Mouse (Mus musculus): ENCODE results near the gene Itprid1. TPM values are rescaled to one million over a fixed set of nuclear protein-coding genes. Genes with fewer than 3 reads are reported as not detected.
A peak's percentile ranks its signal among the peaks of the same experiment; 100 is the strongest.

Gene Itprid1
- polyA plus RNA-seq, 2 experiments: 0.07 to 0.19 TPM

DNA sequence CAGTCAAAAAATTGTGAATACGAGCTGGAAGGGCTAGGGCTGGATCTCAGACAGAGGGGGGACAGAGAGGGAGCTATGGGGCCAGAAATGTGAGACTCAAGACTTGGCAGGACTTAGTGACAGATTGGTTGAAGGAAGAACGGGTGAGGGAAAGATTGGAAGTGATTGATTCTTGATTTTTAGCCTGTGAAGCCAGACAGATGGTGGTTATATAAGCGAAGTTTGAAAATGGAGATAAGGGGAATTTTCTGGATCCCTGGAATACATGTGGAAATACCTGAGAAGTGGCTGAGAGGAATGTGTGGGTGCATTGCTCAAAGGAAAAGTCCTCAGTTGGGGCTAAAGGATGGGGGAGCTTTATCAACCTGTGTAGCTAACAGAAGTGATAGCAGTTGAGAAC is 28.0 kb upstream of the Itprid1 start:
- H3K27me3 ChIP-seq (ENCODE audit: control insufficient read depth, insufficient read depth, low read length): no peaks in the 10 kb centered on the region
- DNase-seq (ENCODE audit: low spot score): no peak
- no peaks in the 10 kb centered on the region for H3K36me3 ChIP-seq (ENCODE audit: control insufficient read depth, insufficient read depth, low read length)
- H3K4me1 ChIP-seq (ENCODE audit: control insufficient read depth, insufficient read depth, low read length): peaks cover 9% of the 10 kb centered on the region
- H3K4me3 ChIP-seq (replicated peaks; ENCODE audit: low read length): no peak overlapping the region
- no peaks in the 10 kb centered on the region for H3K9me3 ChIP-seq (ENCODE audit: control insufficient read depth, low read length)
- no peak for TF ChIP-seq POLR2A (IDR thresholded peaks at IDR 0.05; ENCODE audit: borderline replicate concordance, extremely low read depth, insufficient read depth, insufficient read length)
- ATAC-seq (ENCODE audit: low FRiP score, low read depth): no peak
- no peak overlapping the region for H3K4me2 ChIP-seq (replicated peaks; ENCODE audit: low read depth, low read length, severe bottlenecking)
- H3K27ac ChIP-seq (replicated peaks; ENCODE audit: low read depth, low read length): no peak overlapping the region
- no peak overlapping the region for H3K9ac ChIP-seq (ENCODE audit: low read depth, low read length, severe bottlenecking)
- WGBS: 73% methylated on average over 3 of the region's 3 CpGs

DNA sequence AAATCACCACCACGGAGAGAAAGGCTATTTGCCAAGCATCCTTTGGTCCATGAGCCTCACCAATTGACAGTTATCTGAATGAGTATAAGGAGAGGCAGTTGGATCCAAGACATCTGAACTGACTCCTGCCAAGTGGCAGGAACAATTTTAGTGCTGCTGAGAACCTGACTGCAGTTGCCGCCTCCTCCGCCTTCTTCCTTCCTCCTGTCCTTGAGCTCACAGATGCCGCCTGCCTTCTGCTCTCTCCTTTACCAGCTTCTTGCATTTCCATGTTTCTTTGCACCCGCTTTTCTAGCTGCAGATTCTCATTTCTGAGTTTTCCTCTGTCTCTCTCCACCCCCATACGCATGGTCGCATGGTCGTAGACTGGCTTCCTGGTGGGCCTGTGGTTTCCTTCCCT is 25.5 kb upstream of the Itprid1 start:
- DNase-seq (ENCODE audit: low spot score): no peak
- no peaks in the 10 kb centered on the region for H3K4me1 ChIP-seq (ENCODE audit: control insufficient read depth, insufficient read depth, low read length)
- H3K27me3 ChIP-seq (ENCODE audit: control insufficient read depth, insufficient read depth, low read length): no peaks in the 10 kb centered on the region
- TF ChIP-seq POLR2A (IDR thresholded peaks at IDR 0.05; ENCODE audit: borderline replicate concordance, extremely low read depth, insufficient read depth, insufficient read length): no peak
- WGBS: 78% methylated on average over 8 of the region's 8 CpGs
- no peaks in the 10 kb centered on the region for H3K9me3 ChIP-seq (ENCODE audit: control insufficient read depth, low read length)
- H3K36me3 ChIP-seq (ENCODE audit: control insufficient read depth, insufficient read depth, low read length): no peaks in the 10 kb centered on the region
- no peak overlapping the region for H3K9ac ChIP-seq (ENCODE audit: low read depth, low read length, severe bottlenecking)
- H3K27ac ChIP-seq (replicated peaks; ENCODE audit: low read depth, low read length): no peak overlapping the region
- ATAC-seq (ENCODE audit: low FRiP score, low read depth): no peak
- H3K4me3 ChIP-seq (replicated peaks; ENCODE audit: low read length): no peak overlapping the region
- no peak overlapping the region for H3K4me2 ChIP-seq (replicated peaks; ENCODE audit: low read depth, low read length, severe bottlenecking)

DNA sequence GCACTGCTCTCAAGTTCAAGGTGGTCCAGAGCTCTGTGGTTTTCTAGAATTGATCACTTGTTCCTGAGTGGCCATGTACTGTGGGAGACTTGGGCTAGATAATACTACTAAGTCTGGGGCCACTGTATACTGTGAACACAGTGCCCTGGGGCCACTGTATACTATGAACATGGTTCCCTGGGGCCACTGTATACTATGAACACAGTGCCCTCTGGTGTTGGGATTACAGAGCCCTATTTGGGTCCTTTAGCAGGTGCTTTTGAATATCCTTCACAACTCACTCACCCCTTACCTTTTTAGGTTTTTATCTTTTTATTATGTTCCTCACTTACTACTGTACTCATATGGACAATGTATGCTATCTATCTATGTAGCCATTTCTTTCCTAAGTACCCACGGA is 24.3 kb upstream of the Itprid1 start:
- no peaks in the 10 kb centered on the region for H3K27me3 ChIP-seq (ENCODE audit: control insufficient read depth, insufficient read depth, low read length)
- no peak for TF ChIP-seq POLR2A (IDR thresholded peaks at IDR 0.05; ENCODE audit: borderline replicate concordance, extremely low read depth, insufficient read depth, insufficient read length)
- no peak overlapping the region for H3K9ac ChIP-seq (ENCODE audit: low read depth, low read length, severe bottlenecking)
- no peak overlapping the region for H3K4me3 ChIP-seq (replicated peaks; ENCODE audit: low read length)
- H3K4me1 ChIP-seq (ENCODE audit: control insufficient read depth, insufficient read depth, low read length): no peaks in the 10 kb centered on the region
- 71% methylated on average over 1 of the region's 1 CpGs for WGBS
- H3K4me2 ChIP-seq (replicated peaks; ENCODE audit: low read depth, low read length, severe bottlenecking): no peak overlapping the region
- H3K27ac ChIP-seq (replicated peaks; ENCODE audit: low read depth, low read length): no peak overlapping the region
- no peaks in the 10 kb centered on the region for H3K9me3 ChIP-seq (ENCODE audit: control insufficient read depth, low read length)
- ATAC-seq (ENCODE audit: low FRiP score, low read depth): no peak
- no peak for DNase-seq (ENCODE audit: low spot score)
- no peaks in the 10 kb centered on the region for H3K36me3 ChIP-seq (ENCODE audit: control insufficient read depth, insufficient read depth, low read length)

DNA sequence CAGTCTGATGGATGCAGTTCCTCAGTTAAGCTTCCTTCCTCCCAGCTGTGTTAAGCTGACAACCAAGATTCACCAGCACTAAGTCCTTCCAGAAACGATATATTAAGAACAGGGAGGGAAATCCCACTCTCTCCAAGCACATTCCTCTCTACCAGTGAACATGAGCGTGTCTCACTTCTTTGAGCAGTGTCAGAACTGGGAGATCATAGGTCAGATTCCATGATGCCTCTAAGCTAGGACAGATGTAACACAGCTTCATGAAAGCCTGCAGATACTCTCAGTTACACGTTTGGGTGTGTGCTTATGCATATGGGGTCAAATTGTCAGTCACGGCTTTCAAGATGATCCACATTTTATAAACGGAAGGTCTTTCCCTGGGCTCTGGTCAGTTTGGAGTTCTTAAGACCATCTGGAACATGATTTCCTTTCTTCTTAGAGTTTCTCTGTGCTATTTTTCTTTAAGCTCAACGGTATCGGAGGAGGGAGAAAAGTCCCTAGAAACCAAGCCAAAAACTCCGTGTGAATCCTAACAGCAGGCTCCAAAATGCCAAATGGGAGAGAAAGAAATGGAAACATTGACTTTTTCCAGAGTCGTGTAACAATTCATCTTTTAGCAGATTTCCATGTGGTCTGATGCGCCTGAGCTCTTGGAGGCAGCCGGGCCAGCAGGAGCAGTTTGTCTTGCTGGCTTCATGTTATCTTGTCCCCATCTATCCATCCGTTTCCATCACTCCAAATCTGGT is 22.3 kb upstream of the Itprid1 start:
- no peaks in the 10 kb centered on the region for H3K36me3 ChIP-seq (ENCODE audit: control insufficient read depth, insufficient read depth, low read length)
- no peak overlapping the region for H3K9ac ChIP-seq (ENCODE audit: low read depth, low read length, severe bottlenecking)
- H3K9me3 ChIP-seq (ENCODE audit: control insufficient read depth, low read length): no peaks in the 10 kb centered on the region
- no peaks in the 10 kb centered on the region for H3K27me3 ChIP-seq (ENCODE audit: control insufficient read depth, insufficient read depth, low read length)
- H3K4me2 ChIP-seq (replicated peaks; ENCODE audit: low read depth, low read length, severe bottlenecking): no peak overlapping the region
- ATAC-seq (ENCODE audit: low FRiP score, low read depth) (peak; percentile 41; the same call in 1 of the 2 replicates), DNase-seq (ENCODE audit: low spot score) (no peak)
- H3K4me3 ChIP-seq (replicated peaks; ENCODE audit: low read length): no peak overlapping the region
- H3K27ac ChIP-seq (replicated peaks; ENCODE audit: low read depth, low read length): no peak overlapping the region
- WGBS: 57% methylated on average over 12 of the region's 12 CpGs
- no peak for TF ChIP-seq POLR2A (IDR thresholded peaks at IDR 0.05; ENCODE audit: borderline replicate concordance, extremely low read depth, insufficient read depth, insufficient read length)
- H3K4me1 ChIP-seq (ENCODE audit: control insufficient read depth, insufficient read depth, low read length): no peaks in the 10 kb centered on the region

DNA sequence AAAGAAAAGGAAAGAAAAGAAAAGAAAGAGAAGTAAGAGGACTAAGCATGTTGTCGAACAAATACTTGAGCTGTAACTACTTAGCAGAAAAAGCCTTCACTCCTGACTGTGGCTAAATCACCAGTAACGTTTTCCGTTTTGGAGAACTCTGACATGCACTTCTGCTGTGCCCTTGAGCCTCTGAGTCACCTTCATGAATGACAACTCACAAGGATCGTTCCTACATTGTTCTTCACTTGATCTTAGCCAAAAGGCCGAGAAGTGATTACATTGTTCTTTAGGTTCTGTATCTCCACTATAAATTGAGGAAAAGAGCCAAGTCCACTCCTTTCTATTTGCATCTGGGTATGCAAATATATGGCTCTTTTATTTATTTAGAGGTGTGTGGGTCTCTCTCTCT is 19.8 kb upstream of the Itprid1 start:
- no peaks in the 10 kb centered on the region for H3K27me3 ChIP-seq (ENCODE audit: control insufficient read depth, insufficient read depth, low read length)
- no peak overlapping the region for H3K4me2 ChIP-seq (replicated peaks; ENCODE audit: low read depth, low read length, severe bottlenecking)
- DNase-seq (ENCODE audit: low spot score): no peak
- no peaks in the 10 kb centered on the region for H3K36me3 ChIP-seq (ENCODE audit: control insufficient read depth, insufficient read depth, low read length)
- no peaks in the 10 kb centered on the region for H3K9me3 ChIP-seq (ENCODE audit: control insufficient read depth, low read length)
- H3K9ac ChIP-seq (ENCODE audit: low read depth, low read length, severe bottlenecking): no peak overlapping the region
- 88% methylated on average over 5 of the region's 5 CpGs for WGBS
- no peak for ATAC-seq (ENCODE audit: low FRiP score, low read depth)
- H3K27ac ChIP-seq (replicated peaks; ENCODE audit: low read depth, low read length): no peak overlapping the region
- TF ChIP-seq POLR2A (IDR thresholded peaks at IDR 0.05; ENCODE audit: borderline replicate concordance, extremely low read depth, insufficient read depth, insufficient read length): no peak
- H3K4me3 ChIP-seq (replicated peaks; ENCODE audit: low read length): no peak overlapping the region
- no peaks in the 10 kb centered on the region for H3K4me1 ChIP-seq (ENCODE audit: control insufficient read depth, insufficient read depth, low read length)

All from limb, embryonic 14.5 days (tissue).